ENCODE assay signal across 14 mouse cellular contexts in genomic region chr16:91639636-91640035, GRCm38 (mm10).
"Had no signal": no experiment of that assay in that cellular context is flagged by ENCODE, and none has a peak within 500 bp of the region (broad histone marks: within the 10 kb centered on the region; RNA-seq: fewer than 3 reads in every experiment).

No protein-coding gene starts in this region.

- H3K4me1 ChIP-seq: limb, embryonic 10.5 days; neural tube, embryonic 15.5 days had no signal

- H3K27ac ChIP-seq: limb, embryonic 10.5 days; liver, embryonic 15.5 days; midbrain, embryonic 13.5 days; neural tube, embryonic 15.5 days; stomach, postnatal 0 days had no signal

- H3K4me2 ChIP-seq: liver, embryonic 11.5 days; liver, embryonic 15.5 days; midbrain, embryonic 13.5 days; neural tube, embryonic 15.5 days had no signal

- H3K4me3 ChIP-seq: limb, embryonic 10.5 days; liver, embryonic 15.5 days; midbrain, embryonic 13.5 days; myocyte; neural tube, embryonic 15.5 days had no signal

- H3K9ac ChIP-seq: liver, embryonic 15.5 days; midbrain, embryonic 13.5 days; neural tube, embryonic 15.5 days had no signal

- ATAC-seq: lung, postnatal 0 days; midbrain, embryonic 13.5 days had no signal

- H3K9me3 ChIP-seq: limb, embryonic 10.5 days; liver, embryonic 15.5 days; midbrain, embryonic 13.5 days; neural tube, embryonic 15.5 days had no signal

- H3K27me3 ChIP-seq: liver, embryonic 15.5 days; midbrain, embryonic 13.5 days; neural tube, embryonic 15.5 days had no signal

- DNase-seq: kidney, adult 11 months; kidney, postnatal 10 days; kidney, postnatal 4 days; lung, adult 2 months; lung, postnatal 36 days; thymus, postnatal 4 days had no signal
